Mouse (Mus musculus) testis, postnatal 14 days (tissue): ENCODE measurements around the gene Mrps9.

ENCODE experiments used
- DNase-seq: peaks from one replicate; pipeline ENCODE4 v3.0.0; 2021; ENCODE audit warnings: low spot score

Gene Mrps9

DNA sequence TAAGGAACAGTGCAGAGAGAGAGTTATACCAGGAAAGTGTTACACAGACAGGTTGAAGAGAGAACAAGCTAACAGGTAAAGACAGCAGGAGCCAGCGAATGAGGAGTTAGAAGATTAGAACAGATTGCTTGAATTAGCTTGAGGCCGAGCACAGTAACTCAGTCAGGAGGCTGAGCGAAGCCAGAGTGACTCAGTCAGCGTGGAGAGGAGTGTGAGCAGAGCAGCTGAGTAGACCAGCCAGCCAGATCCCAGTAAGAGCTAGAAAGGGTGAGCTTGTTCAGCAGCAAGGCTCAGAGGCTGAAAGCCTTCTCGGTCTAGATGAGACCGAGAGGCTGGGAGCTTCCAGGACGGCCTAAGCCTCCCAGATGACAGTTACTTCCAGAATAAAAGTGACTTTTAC lies 55.7 kb downstream of the Mrps9 start:
- DNase-seq = no peak

DNA sequence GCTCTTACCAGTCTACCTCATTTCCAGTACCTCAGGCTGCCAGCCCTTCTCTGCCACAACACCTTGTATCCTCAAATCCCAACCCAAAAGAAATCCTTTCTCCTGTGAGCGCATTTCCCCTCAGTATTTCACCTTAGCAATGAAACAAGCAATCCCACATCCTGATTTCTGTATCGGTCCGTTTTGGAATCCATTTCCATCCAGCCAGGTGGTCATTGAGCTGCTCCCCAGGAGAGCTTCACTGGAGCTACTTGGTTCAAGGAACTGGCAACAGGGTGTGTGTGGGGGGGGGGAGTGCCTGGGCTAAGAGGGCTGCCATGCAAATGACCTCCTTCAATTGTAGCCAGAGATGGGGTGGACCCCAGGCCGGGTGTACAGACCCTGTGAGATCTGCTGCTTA lies 56.1 kb downstream of the Mrps9 start:
- DNase-seq = no peak

DNA sequence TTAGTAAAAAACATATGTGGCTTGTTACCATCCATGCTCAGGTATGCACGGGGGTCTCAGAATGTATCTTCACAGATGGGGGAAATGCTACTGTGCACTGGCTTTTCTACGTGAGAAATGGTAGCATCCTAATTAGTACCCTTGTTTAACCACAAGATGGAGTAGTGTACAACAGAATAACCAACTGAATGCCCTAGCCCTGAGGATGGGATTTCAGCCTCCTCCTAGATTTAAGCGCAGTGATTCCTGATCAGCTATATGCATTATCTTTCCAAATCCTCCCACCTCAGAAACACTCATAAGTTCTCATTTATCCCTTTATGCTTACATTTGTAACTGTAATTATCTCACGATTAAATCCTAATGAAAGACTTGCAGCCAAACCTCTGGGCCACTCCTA lies 64.0 kb downstream of the Mrps9 start:
- DNase-seq = no peak

DNA sequence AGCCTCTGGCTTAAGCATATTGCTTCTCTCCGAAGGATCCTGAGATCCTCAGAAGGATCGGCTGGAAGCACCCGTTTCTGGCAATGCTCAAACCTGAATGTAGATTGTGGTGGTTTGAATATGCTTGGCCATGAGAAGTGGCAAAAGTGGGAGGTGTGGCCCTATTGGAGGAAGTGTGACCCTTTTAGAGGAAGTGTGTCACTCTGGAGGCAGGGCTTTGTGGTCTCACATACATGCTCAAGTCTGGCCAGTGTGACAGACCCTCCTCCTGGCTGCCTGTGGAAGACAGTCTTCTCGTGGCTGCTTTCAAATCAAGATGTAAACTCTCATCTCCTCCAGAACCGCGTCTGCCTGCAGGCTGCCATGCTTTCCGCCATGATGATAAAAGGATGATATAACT lies 65.7 kb downstream of the Mrps9 start:
- no peak for DNase-seq

DNA sequence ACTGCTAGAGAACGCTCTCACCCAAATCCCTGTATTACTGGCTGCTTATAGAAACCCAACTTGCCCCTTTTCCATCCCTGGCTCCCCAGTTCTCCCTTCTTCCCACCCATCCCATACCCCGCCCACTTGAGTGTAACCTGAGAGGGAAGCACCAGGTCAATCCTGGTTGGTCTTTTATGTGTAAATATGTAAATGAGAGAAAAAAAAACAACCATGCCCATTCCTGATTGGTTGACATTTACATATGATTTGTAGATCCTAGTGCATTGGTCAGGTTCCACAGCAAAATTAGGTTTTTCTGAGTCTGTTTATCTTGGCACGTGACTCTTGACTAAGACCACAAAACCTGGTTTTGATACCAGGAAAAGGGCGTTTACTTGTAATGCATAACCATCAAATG lies 66.9 kb downstream of the Mrps9 start:
- no peak for DNase-seq

DNA sequence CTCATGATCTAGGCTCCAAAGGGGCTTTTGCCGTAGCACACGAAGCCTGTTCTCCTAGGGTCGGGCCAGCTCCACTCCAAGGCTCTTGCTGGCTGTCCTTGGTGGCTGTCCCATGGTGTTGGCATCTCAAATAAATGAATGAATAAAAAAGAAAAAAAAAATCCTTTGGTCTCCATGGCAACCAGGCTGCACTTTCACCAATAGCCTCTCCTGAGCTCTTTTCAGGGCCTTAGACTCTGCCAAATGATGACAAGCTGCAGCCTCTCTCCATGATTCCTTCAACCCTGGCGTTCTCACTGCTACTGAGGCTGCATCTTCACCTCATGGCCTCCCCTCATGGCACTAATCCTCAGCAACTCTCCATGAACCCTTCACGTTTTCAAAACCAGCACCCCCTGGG lies 72.9 kb downstream of the Mrps9 start:
- DNase-seq = no peak

DNA sequence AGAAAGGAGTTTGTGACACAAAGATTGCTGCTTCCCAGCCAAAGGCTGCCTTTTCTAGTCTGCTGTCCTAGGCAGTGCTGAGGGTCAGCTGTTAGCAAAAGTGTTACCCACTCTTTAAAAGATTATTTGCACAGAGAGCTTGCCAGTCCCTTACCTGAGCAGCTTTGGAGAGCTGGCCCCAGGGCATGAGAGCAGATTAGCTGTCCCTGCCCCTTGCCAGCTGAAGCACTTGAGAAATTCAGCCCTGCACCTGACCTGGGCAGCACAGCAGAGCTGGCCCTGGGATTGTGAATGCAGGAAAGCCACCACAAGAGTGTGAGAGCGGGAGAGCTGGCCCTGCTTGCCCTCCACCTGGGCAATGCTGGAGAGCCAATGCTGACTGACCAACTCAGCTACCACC lies 82.6 kb downstream of the Mrps9 start:
- DNase-seq = no peak

DNA sequence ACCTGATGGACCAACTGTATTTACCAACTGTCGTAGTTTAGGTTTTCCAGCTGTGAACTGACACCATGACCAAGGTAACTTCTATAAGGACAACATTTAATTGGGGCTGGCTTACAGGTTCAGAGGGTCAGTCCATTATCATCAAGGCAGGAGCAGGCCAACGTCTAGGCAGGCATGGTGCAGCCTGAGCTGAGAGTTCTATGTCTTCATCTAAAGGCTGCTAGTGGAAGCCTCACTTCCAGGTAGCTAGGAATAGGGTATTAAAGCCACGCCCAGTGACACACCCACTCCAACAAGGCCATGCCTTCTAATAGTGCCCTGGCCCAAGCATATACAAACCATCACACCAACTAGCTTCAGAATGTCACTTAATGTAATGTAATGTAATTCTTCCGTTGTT lies 97.5 kb downstream of the Mrps9 start:
- no peak for DNase-seq

DNA sequence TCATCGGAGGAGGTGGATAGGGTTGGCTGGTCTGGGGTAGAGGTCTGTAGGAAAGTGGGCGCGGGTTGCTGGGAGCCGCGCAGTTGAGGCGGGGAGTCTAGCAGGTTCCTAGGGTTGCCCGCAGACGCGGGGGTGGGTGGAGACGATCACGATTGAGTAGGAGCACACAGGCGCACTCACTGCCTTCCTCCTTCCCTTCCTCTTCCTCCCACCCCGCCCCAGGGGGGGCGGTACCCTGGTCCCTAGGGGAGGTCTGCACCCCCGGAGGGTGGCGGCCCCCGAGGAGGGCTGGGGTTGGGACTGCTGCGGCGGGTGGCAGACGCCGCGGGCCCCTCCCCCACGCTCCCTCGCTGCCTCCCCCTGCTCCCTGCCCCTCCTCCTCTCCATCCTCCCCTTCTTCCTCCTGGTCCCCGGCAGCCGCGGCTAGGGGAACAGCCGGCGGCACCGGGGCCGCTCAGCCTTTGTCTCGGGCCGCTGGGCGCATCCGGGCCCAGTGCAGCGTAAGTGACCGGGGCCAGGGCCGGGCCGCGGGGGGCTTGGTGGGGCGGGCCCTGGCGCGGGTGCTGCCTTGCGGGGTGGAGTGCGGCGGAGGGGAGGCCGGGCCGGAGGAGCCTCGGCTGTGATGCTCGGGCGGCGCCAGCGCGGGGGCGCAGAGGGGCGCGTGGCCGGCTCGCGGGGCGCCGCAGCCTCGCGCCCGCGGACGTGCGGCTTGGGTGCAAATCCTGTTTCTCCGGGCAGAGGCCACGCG lies 101.9 kb downstream of the Mrps9 start, which contains the start of gene Gpr45:
Gene Gpr45, plus strand, starts transcription at position 139 of the 748 bp plus-strand sequence.
- peak; percentile 18 for DNase-seq

DNA sequence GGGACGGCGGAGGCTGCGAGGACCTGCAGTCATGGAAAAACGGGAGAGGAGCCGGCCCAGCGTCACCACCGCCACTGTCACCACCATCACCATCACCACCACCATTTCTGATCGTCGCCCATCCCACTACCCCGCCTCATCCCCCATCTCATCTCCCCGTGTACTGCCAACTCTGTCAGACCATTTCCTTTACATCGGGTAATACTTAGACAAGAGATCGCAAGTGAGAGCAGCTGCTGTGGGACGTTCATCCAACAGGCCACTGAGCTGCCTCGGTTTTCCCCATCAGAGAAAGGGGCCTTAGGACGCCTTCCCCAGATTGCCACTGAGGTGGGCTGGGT lies 102.4 kb downstream of the Mrps9 start:
- DNase-seq = no peak
